Mouse (Mus musculus) neural tube, embryonic 11.5 days (tissue): Measurements from ENCODE around the gene Canx. TPM values are rescaled to one million over a fixed set of nuclear protein-coding genes. Genes with fewer than 3 reads are reported as not detected.

Experiments used
- ATAC-seq: fragments of 200-750 bp; cut with Nextera tagmentation; 2 replicates; pipeline ENCODE4 v1.8.0; 2017; ENCODE audit warnings: moderate number of reproducible peaks, mild to moderate bottlenecking, moderate TSS enrichment, moderate library complexity; ENCODE audit not compliant: insufficient read depth, low FRiP score, low TSS enrichment
- DNase-seq: peaks from one replicate; pipeline ENCODE4 v3.0.0-alpha.2; 2015; ENCODE audit warnings: low spot score
- H3K27ac ChIP-seq: fragments of 300-500 bp; sonication (generic); 2 replicates; pipeline ENCODE4 v1.5.1; 2014; ENCODE audit warnings: low read depth, mild to moderate bottlenecking, low read length
- H3K27me3 ChIP-seq: fragments of 300-500 bp; sonication (generic); 2 replicates; pipeline ENCODE4 v1.6.1; 2014; ENCODE audit warnings: mild to moderate bottlenecking, low read length, mixed read lengths; ENCODE audit not compliant: control insufficient read depth, insufficient read depth
- H3K36me3 ChIP-seq: fragments of 300-500 bp; sonication (generic); 2 replicates; pipeline ENCODE4 v1.6.1; 2014; ENCODE audit warnings: mild to moderate bottlenecking, low read length, moderate library complexity, mixed read lengths; ENCODE audit not compliant: control insufficient read depth, insufficient read depth
- H3K4me1 ChIP-seq: fragments of 300-500 bp; sonication (generic); 2 replicates; pipeline ENCODE4 v1.6.1; 2014; ENCODE audit warnings: low read length, mixed read lengths; ENCODE audit not compliant: control insufficient read depth, insufficient read depth
- H3K4me2 ChIP-seq: fragments of 300-500 bp; sonication (generic); 2 replicates; pipeline ENCODE4 v1.6.1; 2014; ENCODE audit warnings: low read depth, mild to moderate bottlenecking, moderate library complexity
- H3K4me3 ChIP-seq: fragments of 300-500 bp; sonication (generic); 2 replicates; pipeline ENCODE4 v1.5.1; 2014; ENCODE audit warnings: low read depth, low read length
- H3K9ac ChIP-seq: fragments of 300-500 bp; sonication (generic); 2 replicates; pipeline ENCODE4 v1.6.1; 2014; ENCODE audit warnings: mild to moderate bottlenecking, low read length
- H3K9me3 ChIP-seq: fragments of 300-500 bp; sonication (generic); 2 replicates; pipeline ENCODE4 v1.6.1; 2016; ENCODE audit warnings: low read length; ENCODE audit not compliant: control insufficient read depth
- WGBS: fragments of 180-500 bp; shearing (Covaris S2); extraction: QIAGEN DNeasy Blood & Tissue Kit; methylation state at CpG from one replicate; pipeline ENCODE4 v1.1.7; 2014; 5-methylcytosine and 5-hydroxymethylcytosine counted together
- polyA plus RNA-seq: library from polyadenylated mRNA; unstranded; fragments of >200 nt; fragmentation: Nextera tagmentation; extraction: Ambion mirVana; gene quantifications from 2 replicates; pipeline ENCODE4 v1.2.1, GENCODE M21; 2014

The Canx gene
- polyA plus RNA-seq, 1 experiment from 2014 or later, result 240 TPM

GRCm38 (mm10) chr11:50277025-50277424 is 48.4 kb downstream of the Canx start:
- Histone ChIP-seq H3K27ac (no peak overlapping the region), H3K4me3 (no peak overlapping the region), H3K4me1 (no peaks in the 10 kb centered on the region), H3K27me3 (no peaks in the 10 kb centered on the region), H3K36me3 (peaks cover 2% of the 10 kb centered on the region; the same call in 1 of the 2 replicates), H3K9ac (no peak overlapping the region), H3K4me2 (no peak overlapping the region), H3K9me3 (no peaks in the 10 kb centered on the region)
- ATAC-seq, result no peak
- no peak for DNase-seq

DNA sequence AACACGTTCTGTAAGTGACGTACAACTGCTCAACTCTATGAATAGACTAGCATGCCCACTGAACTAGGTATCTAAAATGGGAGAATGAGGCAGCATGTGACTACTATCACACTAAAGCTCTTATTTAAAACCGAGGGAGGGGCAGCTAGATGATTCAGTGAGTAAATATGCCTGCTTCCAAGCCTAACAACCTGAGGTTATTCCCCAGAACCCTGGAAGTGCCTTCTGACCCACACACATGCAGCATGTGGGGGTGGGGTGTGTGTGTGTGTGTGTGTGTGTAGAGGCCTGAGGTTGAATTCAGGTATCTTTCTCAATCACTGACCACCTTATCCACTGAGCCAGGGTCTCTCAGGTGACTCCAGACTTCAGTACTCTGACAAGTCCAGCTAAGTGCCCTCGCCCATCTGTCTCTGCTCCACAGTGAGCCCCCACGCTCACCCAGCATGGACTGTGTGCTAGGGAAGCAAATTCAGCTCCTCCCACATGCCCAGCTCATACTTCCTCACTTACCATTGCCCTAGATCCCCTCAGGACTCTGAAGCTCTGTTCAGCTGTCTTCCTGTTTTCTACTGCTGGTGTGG is 49.8 kb downstream of the Canx start:
- WGBS, result 90% methylated on average over 5 of the region's 5 CpGs
- H3K36me3 ChIP-seq, result peaks cover 2% of the 10 kb centered on the region; the same call in 1 of the 2 replicates

GRCm38 (mm10) chr11:50275077-50275476 is 50.4 kb downstream of the Canx start:
- 92% methylated on average over 2 of the region's 2 CpGs for WGBS
- no peak for DNase-seq
- H3K36me3 ChIP-seq, result peaks cover 2% of the 10 kb centered on the region; the same call in 1 of the 2 replicates
- H3K27me3 ChIP-seq, result no peaks in the 10 kb centered on the region
- no peaks in the 10 kb centered on the region for H3K9me3 ChIP-seq
- no peak overlapping the region for H3K9ac ChIP-seq
- H3K4me2 ChIP-seq, result no peak overlapping the region
- no peaks in the 10 kb centered on the region for H3K4me1 ChIP-seq
- H3K27ac ChIP-seq, result no peak overlapping the region
- ATAC-seq, result no peak
- no peak overlapping the region for H3K4me3 ChIP-seq

More for the DNA sequence above, 49.8 kb downstream of the Canx start:
- Histone ChIP-seq H3K27ac (no peak overlapping the region), H3K4me3 (no peak overlapping the region), H3K9ac (no peak overlapping the region), H3K4me2 (no peak overlapping the region), H3K9me3 (no peaks in the 10 kb centered on the region), H3K27me3 (no peaks in the 10 kb centered on the region), H3K4me1 (no peaks in the 10 kb centered on the region)
- ATAC-seq, result no peak
- DNase-seq, result no peak

DNA sequence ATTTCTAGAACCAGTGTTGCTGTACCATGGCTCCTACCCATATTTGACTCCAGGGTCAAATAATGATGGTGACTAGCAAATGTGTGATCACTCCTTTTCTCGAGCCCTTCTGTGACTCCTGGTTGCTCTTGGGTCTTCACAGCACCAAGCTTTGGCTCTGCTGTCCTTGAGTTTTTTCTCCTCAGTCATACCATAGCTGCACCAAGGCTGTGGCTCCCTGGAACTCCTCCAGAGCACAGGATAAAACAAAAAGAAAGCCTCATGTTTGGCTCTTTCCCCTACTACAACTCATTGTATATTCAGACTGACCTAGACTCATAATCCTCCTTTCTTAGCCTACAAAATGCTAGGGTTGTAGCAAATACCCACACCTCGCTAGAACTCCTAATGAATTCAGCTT is 52.7 kb downstream of the Canx start:
- no peak overlapping the region for H3K9ac ChIP-seq

DNA sequence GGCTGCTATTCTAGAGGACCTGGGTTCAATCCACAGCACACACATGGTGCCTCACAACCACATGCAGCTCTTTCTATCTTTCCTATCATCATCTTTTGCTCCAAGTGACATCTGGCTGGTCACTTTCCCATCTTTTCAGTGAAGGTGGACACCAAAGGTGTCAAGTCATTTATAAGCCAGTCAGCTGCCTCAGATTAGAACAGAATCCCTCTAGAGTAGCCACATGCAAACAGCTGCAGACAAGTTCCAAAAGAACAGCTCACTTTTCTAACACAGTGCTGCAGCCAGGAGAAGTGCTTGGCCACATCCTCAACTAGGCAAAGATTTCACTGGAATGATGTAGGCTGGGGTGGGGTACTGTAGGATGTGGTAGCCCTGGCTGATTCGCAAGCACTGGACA is 55.6 kb downstream of the Canx start:
- no peak overlapping the region for H3K9ac ChIP-seq
- ATAC-seq (no peak), DNase-seq (no peak)
- no peaks in the 10 kb centered on the region for H3K4me1 ChIP-seq
- peaks cover 9% of the 10 kb centered on the region for H3K36me3 ChIP-seq
- H3K27ac ChIP-seq, result no peak overlapping the region
- H3K4me3 ChIP-seq, result no peak overlapping the region
- 96% methylated on average over 1 of the region's 1 CpGs for WGBS
- no peak overlapping the region for H3K4me2 ChIP-seq
- H3K9me3 ChIP-seq, result no peaks in the 10 kb centered on the region
- H3K27me3 ChIP-seq, result no peaks in the 10 kb centered on the region

More for the DNA sequence above, 52.7 kb downstream of the Canx start:
- H3K4me3 ChIP-seq, result no peak overlapping the region
- H3K4me1 ChIP-seq, result no peaks in the 10 kb centered on the region
- 88% methylated on average over 2 of the region's 2 CpGs for WGBS
- H3K27me3 ChIP-seq, result no peaks in the 10 kb centered on the region
- no peak for ATAC-seq
- peaks cover 2% of the 10 kb centered on the region; the same call in 1 of the 2 replicates for H3K36me3 ChIP-seq
- no peak overlapping the region for H3K4me2 ChIP-seq
- DNase-seq, result no peak
- H3K9me3 ChIP-seq, result no peaks in the 10 kb centered on the region
- H3K27ac ChIP-seq, result no peak overlapping the region

GRCm38 (mm10) chr11:50269163-50269562 is 56.3 kb downstream of the Canx start:
- ATAC-seq (no peak), DNase-seq (no peak)
- H3K27me3 ChIP-seq, result no peaks in the 10 kb centered on the region
- H3K9me3 ChIP-seq, result no peaks in the 10 kb centered on the region
- no peak overlapping the region for H3K4me3 ChIP-seq
- no peak overlapping the region for H3K27ac ChIP-seq
- H3K4me1 ChIP-seq, result no peaks in the 10 kb centered on the region
- no peak overlapping the region for H3K4me2 ChIP-seq
- peaks cover 12% of the 10 kb centered on the region for H3K36me3 ChIP-seq
- no peak overlapping the region for H3K9ac ChIP-seq
- 85% methylated on average over 2 of the region's 2 CpGs for WGBS

GRCm38 (mm10) chr11:50266997-50267396 is 58.5 kb downstream of the Canx start:
- H3K27me3 ChIP-seq, result no peaks in the 10 kb centered on the region
- H3K4me1 ChIP-seq, result no peaks in the 10 kb centered on the region
- no peak overlapping the region for H3K9ac ChIP-seq
- 93% methylated on average over 3 of the region's 3 CpGs for WGBS
- H3K9me3 ChIP-seq, result no peaks in the 10 kb centered on the region
- peaks cover 21% of the 10 kb centered on the region for H3K36me3 ChIP-seq
- ATAC-seq, result no peak
- no peak overlapping the region for H3K4me2 ChIP-seq
- H3K27ac ChIP-seq, result no peak overlapping the region
- DNase-seq, result no peak
- no peak overlapping the region for H3K4me3 ChIP-seq

DNA sequence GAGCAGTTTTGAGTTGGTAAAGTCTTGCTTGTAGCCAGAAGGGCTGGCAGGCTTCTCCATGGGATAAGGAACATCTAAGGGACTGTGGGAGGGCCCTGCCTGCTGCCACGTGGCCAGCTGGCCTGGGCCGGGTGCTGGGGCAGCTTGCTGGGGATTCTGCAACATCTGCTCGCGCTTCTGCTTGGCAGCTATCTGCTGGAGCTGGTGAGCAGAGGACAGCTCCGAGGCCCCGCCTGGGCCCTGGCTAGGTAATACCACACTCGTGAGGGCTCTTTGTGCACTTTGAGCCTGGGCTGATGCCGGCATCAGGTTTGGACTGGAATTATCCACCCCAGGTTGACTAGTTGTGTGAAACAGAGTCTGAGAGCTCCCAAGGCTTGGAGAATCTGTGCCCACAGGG is 59.5 kb downstream of the Canx start:
- 94% methylated on average over 8 of the region's 8 CpGs for WGBS

GRCm38 (mm10) chr11:50263198-50263597 is 62.3 kb downstream of the Canx start:
- Histone ChIP-seq H3K4me3 (no peak overlapping the region), H3K27me3 (no peaks in the 10 kb centered on the region), H3K4me1 (no peaks in the 10 kb centered on the region), H3K4me2 (no peak overlapping the region), H3K36me3 (peaks cover 36% of the 10 kb centered on the region), H3K9me3 (no peaks in the 10 kb centered on the region), H3K27ac (no peak overlapping the region), H3K9ac (no peak overlapping the region)
- 89% methylated on average over 3 of the region's 3 CpGs for WGBS
- ATAC-seq (no peak), DNase-seq (no peak)

More for the DNA sequence above, 59.5 kb downstream of the Canx start:
- Histone ChIP-seq H3K9me3 (no peaks in the 10 kb centered on the region), H3K27me3 (no peaks in the 10 kb centered on the region), H3K4me1 (no peaks in the 10 kb centered on the region), H3K27ac (no peak overlapping the region), H3K4me2 (no peak overlapping the region), H3K36me3 (peaks cover 30% of the 10 kb centered on the region), H3K9ac (no peak overlapping the region), H3K4me3 (no peak overlapping the region)
- DNase-seq (no peak), ATAC-seq (no peak)
